Mouse (Mus musculus): ENCODE measurements around the gene Trpm5.

Gene Trpm5

GRCm38 (mm10) chr7:143037306-143037705, 57.1 kb downstream of the Trpm5 start:
- DNase-seq = no peak

DNA sequence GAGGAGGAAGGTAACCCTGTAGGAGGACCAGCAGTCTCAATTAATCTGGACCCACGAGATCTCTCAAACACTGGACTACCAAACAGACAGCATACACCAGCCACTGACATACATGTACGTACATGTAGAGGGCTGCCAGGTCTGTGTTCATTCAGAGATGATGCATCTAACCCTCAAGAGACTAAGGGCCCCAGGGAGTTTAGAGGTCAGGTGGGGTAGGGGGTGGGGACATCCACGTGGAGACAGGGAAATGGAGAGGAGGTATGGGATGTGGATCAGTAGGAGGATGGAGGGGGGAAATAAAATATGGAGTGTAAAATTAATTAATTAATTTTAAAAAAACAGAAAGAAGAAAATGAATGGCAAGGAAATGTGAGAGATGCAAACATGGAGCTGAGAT, 57.7 kb downstream of the Trpm5 start:
- no peak for DNase-seq

DNA sequence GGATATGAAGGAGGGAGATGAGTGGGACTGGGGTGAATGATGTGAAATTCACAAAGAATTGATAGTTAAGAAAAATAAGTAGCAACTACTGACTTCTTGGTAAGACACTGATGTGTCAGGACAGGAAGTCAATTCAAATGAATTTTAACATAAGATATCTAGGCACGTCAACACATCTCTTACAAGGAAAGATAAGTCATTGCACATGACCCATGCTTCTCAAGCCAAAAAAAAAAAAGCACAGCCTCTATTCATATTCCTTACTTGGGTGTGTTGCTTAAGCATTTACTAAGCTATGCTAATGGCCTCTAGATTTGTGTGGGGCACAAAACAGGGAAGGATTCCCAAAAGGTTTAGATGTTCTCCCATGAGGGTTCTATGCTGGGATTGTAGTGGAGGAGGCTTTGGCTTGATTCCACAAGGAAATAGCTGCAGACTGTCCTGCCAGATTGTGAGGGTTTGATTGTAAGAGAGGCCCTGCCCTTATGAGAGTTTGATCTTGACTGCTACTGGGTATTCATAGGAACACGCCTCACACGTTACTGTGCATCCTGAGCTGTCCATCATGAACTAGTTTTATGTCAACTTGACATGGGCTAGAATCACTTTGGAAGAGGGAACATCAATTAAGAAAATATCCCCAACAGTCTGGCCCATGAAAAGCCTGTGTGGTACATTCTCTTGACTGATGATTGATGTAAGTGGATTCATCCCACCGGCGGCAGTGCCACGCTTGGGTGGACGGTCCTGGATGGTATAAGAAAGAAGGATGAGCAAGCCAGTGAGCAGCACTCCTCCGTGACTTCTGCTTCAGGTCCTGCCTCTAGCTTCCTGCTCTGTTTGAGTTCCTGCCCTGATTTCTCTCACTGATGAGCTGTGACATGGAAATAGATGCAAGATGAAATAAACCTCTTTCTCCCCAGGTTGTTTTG, 59.7 kb downstream of the Trpm5 start:
- DNase-seq = no peak

- DNase-seq = no peak
Measured at GRCm38 (mm10) chr7:143034112-143034511, 60.3 kb downstream of the Trpm5 start.

GRCm38 (mm10) chr7:143033581-143033980, 60.9 kb downstream of the Trpm5 start:
- no peak for DNase-seq

DNA sequence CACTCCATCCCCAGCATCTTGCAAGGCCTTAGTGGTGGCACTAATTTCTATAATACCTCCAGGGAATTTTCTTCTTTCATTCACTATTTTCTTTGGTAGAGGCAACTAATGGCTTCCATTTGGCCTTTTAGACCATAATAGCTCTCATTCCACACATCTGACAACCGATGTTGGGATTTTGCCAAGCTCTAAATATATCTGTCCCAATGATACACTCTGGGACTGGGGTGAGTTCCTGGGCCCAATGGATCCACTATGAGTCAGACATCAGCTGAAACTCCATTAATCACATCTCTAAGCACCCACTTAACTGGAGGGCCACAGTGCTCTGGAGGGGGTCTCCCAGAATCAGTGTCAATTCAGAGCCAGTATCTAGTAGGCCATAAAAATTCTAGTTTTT, 62.6 kb downstream of the Trpm5 start:
- DNase-seq = no peak

GRCm38 (mm10) chr7:143027196-143027595, 67.2 kb downstream of the Trpm5 start:
- no peak for DNase-seq

GRCm38 (mm10) chr7:143025496-143025895, 68.9 kb downstream of the Trpm5 start:
- DNase-seq = no peak

GRCm38 (mm10) chr7:143024293-143024692, 70.1 kb downstream of the Trpm5 start:
- DNase-seq = no peak

- no peak for DNase-seq
Measured at GRCm38 (mm10) chr7:143023499-143023898, 70.9 kb downstream of the Trpm5 start.

DNA sequence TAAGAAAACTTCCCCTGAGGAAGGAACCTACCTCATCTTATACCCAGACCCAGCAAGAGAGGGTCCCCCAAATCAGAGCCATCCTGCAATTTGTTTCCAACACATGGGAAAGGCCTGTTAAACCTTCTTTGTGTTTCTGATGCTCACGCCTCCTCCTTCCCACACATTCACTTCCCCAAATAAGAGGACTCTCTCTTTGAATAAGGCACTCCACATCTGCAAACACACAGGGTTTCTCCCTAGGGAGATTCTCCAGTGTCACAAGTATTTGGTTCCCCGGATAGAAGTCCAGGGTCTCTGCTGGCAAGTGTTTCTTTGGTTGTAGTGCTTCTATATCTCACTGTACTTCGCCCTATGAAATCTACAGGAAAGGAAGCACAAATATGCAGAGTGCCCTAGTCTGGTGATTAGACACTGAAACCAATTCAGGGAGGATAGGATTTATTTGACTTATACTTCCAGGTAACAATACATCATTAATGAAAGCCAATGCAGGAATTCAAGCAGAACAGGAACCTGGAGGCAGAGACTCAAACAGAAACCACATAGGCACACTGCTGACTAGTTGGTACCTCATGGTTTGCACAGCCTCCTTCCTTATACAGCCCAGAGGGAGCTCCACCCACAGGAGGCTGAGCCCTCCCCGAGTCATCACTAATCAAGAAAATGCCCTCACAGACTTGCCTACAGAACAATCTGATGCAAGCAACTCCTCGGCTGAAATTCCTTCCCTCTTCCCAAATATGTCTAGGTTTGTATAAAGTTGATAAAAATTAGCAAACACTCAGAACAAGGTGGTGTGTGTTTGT, 72.9 kb downstream of the Trpm5 start:
- no peak for DNase-seq

GRCm38 (mm10) chr7:143020764-143021163, 73.7 kb downstream of the Trpm5 start:
- no peak for DNase-seq

GRCm38 (mm10) chr7:143020040-143020439, 74.4 kb downstream of the Trpm5 start:
- DNase-seq = no peak
